Mouse (Mus musculus): ENCODE results near the gene Cst12. TPM values are rescaled to one million over a fixed set of nuclear protein-coding genes. Genes with fewer than 3 reads are reported as not detected.
"Not testable (repeated sequence)": the region's sequence is repeated elsewhere in the genome, so short reads cannot be mapped to it uniquely, and the experiment has no call there.

Cst12 gene
- not detected for total RNA-seq (2021)

- intact Hi-C loops (cut with DNase I): no loop called here
- DNase-seq (ENCODE audit: extremely low spot score in 1 of 2, low spot score in 2 of 2): no peak
Observed at GRCm38 (mm10) chr2:148789142-148789541, at the start of gene Cst12. Cst12 (plus strand) TSS chr2:148789361.

GRCm38 (mm10) chr2:148743001-148743400 lies 46.2 kb upstream of the Cst12 start:
- peak; percentile 8 to 51 for DNase-seq (ENCODE audit: extremely low spot score in 1 of 2, low spot score in 2 of 2)
- intact Hi-C loops (cut with DNase I): no loop called here

GRCm38 (mm10) chr2:148743846-148744407 lies 45.2 kb upstream of the Cst12 start:
- DNase-seq (ENCODE audit: extremely low spot score in 1 of 2, low spot score in 2 of 2): no peak
- intact Hi-C loops (cut with DNase I): no loop called here

- intact Hi-C loops (cut with DNase I): loop anchor here (5.0 kb wide), 2 partner anchors 107 to 152 kb away; no protein-coding TSS in a partner anchor
- DNase-seq (ENCODE audit: extremely low spot score in 1 of 2, low spot score in 2 of 2): no peak
Observed at GRCm38 (mm10) chr2:148750058-148750457, 39.1 kb upstream of the Cst12 start, which contains the start of gene Cstl1. Cstl1 (plus strand) TSS chr2:148750358.

- intact Hi-C loops (cut with DNase I): loop anchor here (5.0 kb wide), 2 partner anchors 105 to 150 kb away; no protein-coding TSS in a partner anchor
- peak; percentile 67 to 84 for DNase-seq (ENCODE audit: extremely low spot score in 1 of 2, low spot score in 2 of 2)
Observed at GRCm38 (mm10) chr2:148751893-148752813, 37.0 kb upstream of the Cst12 start.

GRCm38 (mm10) chr2:148754310-148754846 lies 34.8 kb upstream of the Cst12 start:
- intact Hi-C loops (cut with DNase I): loop anchor here (5.0 kb wide), 2 partner anchors 103 to 148 kb away; no protein-coding TSS in a partner anchor
- no peak for DNase-seq (ENCODE audit: extremely low spot score in 1 of 2, low spot score in 2 of 2)

GRCm38 (mm10) chr2:148763648-148764388 lies 25.3 kb upstream of the Cst12 start:
- intact Hi-C loops (cut with DNase I): no loop called here

GRCm38 (mm10) chr2:148771397-148771796 lies 17.8 kb upstream of the Cst12 start, which contains the start of gene Cst11:
Cst11 (minus strand) TSS chr2:148771497.
- DNase-seq (ENCODE audit: extremely low spot score in 1 of 2, low spot score in 2 of 2); intact Hi-C loops (cut with DNase I): not testable (repeated sequence)

More at GRCm38 (mm10) chr2:148763648-148764388, 25.3 kb upstream of the Cst12 start:
- DNase-seq (ENCODE audit: extremely low spot score in 1 of 2, low spot score in 2 of 2): no peak

- intact Hi-C loops (cut with DNase I): no loop called here
- DNase-seq (ENCODE audit: extremely low spot score in 1 of 2, low spot score in 2 of 2): no peak
Observed at GRCm38 (mm10) chr2:148781709-148782108, 7.5 kb upstream of the Cst12 start, which contains the start of gene 8030411F24Rik. 8030411F24Rik (plus strand) TSS chr2:148782009.

- no peak for DNase-seq (ENCODE audit: extremely low spot score in 1 of 2, low spot score in 2 of 2)
- intact Hi-C loops (cut with DNase I): no loop called here
Observed at GRCm38 (mm10) chr2:148798485-148798884, 9.3 kb downstream of the Cst12 start, which contains the start of gene Cst8. Cst8 (plus strand) TSS chr2:148798785.

- no peak for DNase-seq (ENCODE audit: extremely low spot score in 1 of 2, low spot score in 2 of 2)
Observed at GRCm38 (mm10) chr2:148801491-148801921, 12.3 kb downstream of the Cst12 start.

GRCm38 (mm10) chr2:148806696-148807095 lies 17.5 kb downstream of the Cst12 start:
- intact Hi-C loops (cut with DNase I): no loop called here
- DNase-seq (ENCODE audit: extremely low spot score in 1 of 2, low spot score in 2 of 2): no peak

More at GRCm38 (mm10) chr2:148801491-148801921, 12.3 kb downstream of the Cst12 start:
- intact Hi-C loops (cut with DNase I): no loop called here

- DNase-seq (ENCODE audit: extremely low spot score in 1 of 2, low spot score in 2 of 2): no peak
- intact Hi-C loops (cut with DNase I): no loop called here
Observed at GRCm38 (mm10) chr2:148819909-148820308, 30.7 kb downstream of the Cst12 start, which contains the start of gene Cst13. Cst13 (plus strand) TSS chr2:148820081.

GRCm38 (mm10) chr2:148825986-148826385 lies 36.8 kb downstream of the Cst12 start:
- DNase-seq (ENCODE audit: extremely low spot score in 1 of 2, low spot score in 2 of 2): no peak
- intact Hi-C loops (cut with DNase I): no loop called here

GRCm38 (mm10) chr2:148834912-148835311 lies 45.8 kb downstream of the Cst12 start, which contains the start of gene Cst9:
Cst9 (plus strand) TSS chr2:148835147.
- no peak for DNase-seq (ENCODE audit: extremely low spot score in 1 of 2, low spot score in 2 of 2)
- intact Hi-C loops (cut with DNase I): no loop called here

- DNase-seq (ENCODE audit: extremely low spot score in 1 of 2, low spot score in 2 of 2): no peak
- intact Hi-C loops (cut with DNase I): no loop called here
Observed at GRCm38 (mm10) chr2:148838075-148838777, 49.1 kb downstream of the Cst12 start.

- no peak for DNase-seq (ENCODE audit: extremely low spot score in 1 of 2, low spot score in 2 of 2)
- intact Hi-C loops (cut with DNase I): no loop called here
Observed at GRCm38 (mm10) chr2:148839224-148839623, 50.1 kb downstream of the Cst12 start.
